ENCODE assay signal across 8 mouse cellular contexts in the genomic region with DNA sequence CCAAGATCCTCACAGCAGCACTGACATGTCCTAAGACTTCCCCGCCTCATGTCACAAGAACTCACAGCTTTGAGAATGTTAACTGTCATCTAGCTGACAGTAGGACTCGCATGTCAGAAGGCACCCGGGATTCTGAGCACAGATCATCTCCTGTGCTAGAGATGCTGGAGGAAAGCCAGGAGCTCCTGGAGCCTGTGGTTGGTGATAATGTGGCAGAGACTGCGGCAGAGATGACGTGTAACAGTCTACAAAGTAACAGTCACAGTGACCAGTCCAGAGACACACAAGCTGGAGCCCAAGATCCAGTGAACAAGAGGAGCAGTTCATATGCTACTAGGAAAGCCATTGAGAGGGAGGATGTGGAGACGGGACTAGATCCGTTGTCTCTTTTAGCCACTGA.
"Had no signal": no experiment of that assay in that cellular context is flagged by ENCODE, and none has a peak within 500 bp of the region (broad histone marks: within the 10 kb centered on the region; RNA-seq: fewer than 3 reads in every experiment).

No protein-coding gene starts in this region.

- DNase-seq: kidney, adult 8-10 months; kidney, postnatal 36 days; lung, adult 2 months; lung, postnatal 36 days; thymus, adult 18-20 months; thymus, postnatal 14 days had no signal

- ATAC-seq: lung, postnatal 0 days; midbrain, embryonic 15.5 days had no signal
